Mouse (Mus musculus) forelimb bud, embryonic 11.5 days (tissue): ENCODE data around the gene Gpr141.

ENCODE experiments used
- DNase-seq: peaks from one replicate; pipeline ENCODE4 v3.0.0-alpha.2; 2012; ENCODE audit warnings: low read depth, low spot score

The Gpr141 gene

DNA sequence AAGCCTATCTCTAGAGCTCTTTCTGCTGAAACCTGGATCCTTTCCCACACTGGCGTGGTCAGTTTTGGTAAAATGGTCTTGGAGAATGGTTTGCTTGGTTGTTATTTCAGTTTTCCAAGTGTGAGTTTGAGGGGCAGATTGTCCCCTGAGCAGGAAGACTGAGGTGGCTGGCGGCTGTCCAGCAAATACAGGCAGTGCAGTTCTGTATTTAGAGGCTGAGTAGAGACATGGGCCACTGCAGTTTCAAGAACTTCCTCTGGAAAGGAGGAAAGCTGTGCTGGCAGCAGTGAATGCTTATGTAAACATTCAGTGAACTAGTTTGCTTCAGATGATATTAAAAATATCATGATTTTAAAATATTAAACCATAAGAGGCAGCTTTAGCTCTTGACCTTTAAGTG, 93.2 kb downstream of the Gpr141 start:
- DNase-seq, result no peak

DNA sequence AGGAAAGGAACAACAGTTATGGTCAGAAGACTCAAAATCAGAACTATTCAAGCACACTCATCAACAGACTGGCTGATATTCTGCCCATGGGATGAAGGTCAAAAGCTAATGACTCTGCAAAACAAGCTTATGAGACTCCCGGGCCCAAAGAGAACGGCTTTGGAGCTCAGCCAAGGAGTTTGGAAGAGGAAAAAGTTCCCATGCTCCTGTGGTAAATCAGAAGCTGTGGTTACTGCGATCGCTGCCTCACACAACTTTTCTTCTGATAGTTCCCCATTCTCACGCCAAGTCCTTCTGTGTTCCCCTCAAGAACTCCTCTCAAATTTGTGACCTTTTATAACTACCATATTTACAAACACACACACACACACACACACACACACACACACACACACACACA, 105.1 kb downstream of the Gpr141 start:
- no peak for DNase-seq

- no peak for DNase-seq
These were observed 106.9 kb downstream of the Gpr141 start for GRCm38 (mm10) chr13:19717201-19717600.

- DNase-seq, result no peak
These were observed 120.3 kb downstream of the Gpr141 start for GRCm38 (mm10) chr13:19703806-19704205.

- DNase-seq, result no peak
These were observed 122.5 kb downstream of the Gpr141 start for GRCm38 (mm10) chr13:19701443-19702078.

- no peak for DNase-seq
These were observed 123.2 kb downstream of the Gpr141 start for GRCm38 (mm10) chr13:19700733-19701442.
